21 mouse cellular contexts compared by ENCODE assay signal in genomic region chr5:51471614-51472013, GRCm38 (mm10).
A peak's percentile ranks its signal among the peaks of the same experiment; 100 is the strongest.
DNase-seq lines count a peak whose midpoint lies in the region; ATAC-seq and TF ChIP-seq lines count a peak whose summit lies in the region.
"Had no signal": no experiment of that assay in that cellular context is flagged by ENCODE, and none has a peak within 500 bp of the region (broad histone marks: within the 10 kb centered on the region; RNA-seq: fewer than 3 reads in every experiment).

No protein-coding gene starts in this region.

- WGBS in limb, embryonic 13.5 days, result 78% methylated on average over 4 of the region's 4 CpGs
- WGBS in limb, embryonic 10.5 days, result 93% methylated on average over 4 of the region's 4 CpGs
- WGBS in neural tube, embryonic 12.5 days, result 35% methylated on average over 4 of the region's 4 CpGs
- WGBS in neural tube, embryonic 15.5 days, result 29% methylated on average over 4 of the region's 4 CpGs
- WGBS in limb, embryonic 14.5 days, result 77% methylated on average over 4 of the region's 4 CpGs

- 0 out of 2 replicates have a peak, but pooled peaks cover 2% of the 10 kb centered on the region for H3K27me3 ChIP-seq in limb, embryonic 13.5 days
- no peaks in the 10 kb centered on the region for H3K27me3 ChIP-seq in limb, embryonic 10.5 days (ENCODE audit: low read depth, poor library complexity, severe bottlenecking)
- H3K27me3 ChIP-seq in neural tube, embryonic 12.5 days (replicated peaks), result no peaks in the 10 kb centered on the region
- no peaks in the 10 kb centered on the region for H3K27me3 ChIP-seq in neural tube, embryonic 15.5 days (replicated peaks)
- no peaks in the 10 kb centered on the region for H3K27me3 ChIP-seq in limb, embryonic 14.5 days (ENCODE audit: control insufficient read depth, insufficient read depth, low read length)
- H3K27me3 ChIP-seq: kidney, embryonic 15.5 days; stomach, embryonic 15.5 days had no signal

- no peak for DNase-seq in limb, embryonic 10.5 days (ENCODE audit: low spot score)
- DNase-seq in limb, embryonic 14.5 days (ENCODE audit: low spot score), result peak; percentile 31
- DNase-seq in frontal cortex, postnatal 25 days (ENCODE audit: low spot score in 2 of 2), result no peak
- DNase-seq in layer of hippocampus, postnatal 25 days (ENCODE audit: extremely low spot score in 1 of 2, low spot score in 1 of 2), result no peak
- DNase-seq: adrenal gland, adult 2 months; cerebellum, adult 11-12 months; cerebellum, postnatal 10 days; forebrain, postnatal 0 days; gastrocnemius, postnatal 36 days; heart, adult 2 months; kidney, adult 11 months; kidney, postnatal 4 days; thymus, postnatal 25 days had no signal

- no peak overlapping the region for H3K4me3 ChIP-seq in limb, embryonic 13.5 days
- H3K4me3 ChIP-seq in limb, embryonic 10.5 days, result no peak overlapping the region
- no peak overlapping the region for H3K4me3 ChIP-seq in neural tube, embryonic 12.5 days
- no peak overlapping the region for H3K4me3 ChIP-seq in neural tube, embryonic 15.5 days (replicated peaks)
- H3K4me3 ChIP-seq in limb, embryonic 14.5 days (replicated peaks; ENCODE audit: low read length), result no peak overlapping the region
- H3K4me3 ChIP-seq: forebrain, embryonic 10.5 days; heart, adult 2 months; kidney, embryonic 15.5 days; left cerebral cortex, adult 2 months; stomach, embryonic 15.5 days had no signal

- H3K27ac ChIP-seq in limb, embryonic 13.5 days, result no peak overlapping the region
- no peak overlapping the region for H3K27ac ChIP-seq in limb, embryonic 10.5 days
- no peak overlapping the region for H3K27ac ChIP-seq in neural tube, embryonic 12.5 days
- H3K27ac ChIP-seq in neural tube, embryonic 15.5 days (replicated peaks), result no peak overlapping the region
- H3K27ac ChIP-seq in limb, embryonic 14.5 days (replicated peaks; ENCODE audit: low read depth, low read length), result no peak overlapping the region
- H3K27ac ChIP-seq: forebrain, embryonic 10.5 days; heart, adult 2 months; kidney, embryonic 15.5 days; left cerebral cortex, adult 2 months; macrophage; stomach, embryonic 15.5 days had no signal

- H3K4me2 ChIP-seq in limb, embryonic 13.5 days (replicated peaks), result no peak overlapping the region
- H3K4me2 ChIP-seq in neural tube, embryonic 12.5 days (replicated peaks), result no peak overlapping the region
- no peak overlapping the region for H3K4me2 ChIP-seq in neural tube, embryonic 15.5 days
- H3K4me2 ChIP-seq in limb, embryonic 14.5 days (replicated peaks; ENCODE audit: low read depth, low read length, severe bottlenecking), result no peak overlapping the region
- H3K4me2 ChIP-seq: kidney, embryonic 15.5 days; stomach, embryonic 15.5 days had no signal

- peak; percentile 48; the same call in 1 of the 2 replicates for ATAC-seq in limb, embryonic 13.5 days (ENCODE audit: low FRiP score, low read depth)
- ATAC-seq in neural tube, embryonic 12.5 days (ENCODE audit: low FRiP score, low read depth), result peak; percentile 76
- ATAC-seq in neural tube, embryonic 15.5 days (ENCODE audit: low FRiP score), result no peak
- peak; percentile 55; the same call in 1 of the 2 replicates for ATAC-seq in limb, embryonic 14.5 days (ENCODE audit: low FRiP score, low read depth)
- ATAC-seq: forebrain, postnatal 0 days had no signal

- peaks cover 4% of the 10 kb centered on the region; the same call in 1 of the 2 replicates for H3K36me3 ChIP-seq in limb, embryonic 13.5 days
- peaks cover 5% of the 10 kb centered on the region for H3K36me3 ChIP-seq in limb, embryonic 10.5 days
- no peaks in the 10 kb centered on the region; the same call in 1 of the 2 replicates for H3K36me3 ChIP-seq in neural tube, embryonic 12.5 days
- H3K36me3 ChIP-seq in neural tube, embryonic 15.5 days, result peaks cover 11% of the 10 kb centered on the region; the same call in 1 of the 2 replicates
- no peaks in the 10 kb centered on the region for H3K36me3 ChIP-seq in limb, embryonic 14.5 days (ENCODE audit: control insufficient read depth, insufficient read depth, low read length)
- H3K36me3 ChIP-seq: stomach, embryonic 15.5 days had no signal

- no peaks in the 10 kb centered on the region for H3K4me1 ChIP-seq in limb, embryonic 13.5 days
- no peaks in the 10 kb centered on the region for H3K4me1 ChIP-seq in limb, embryonic 10.5 days
- peaks cover 2% of the 10 kb centered on the region; the same call in 1 of the 2 replicates for H3K4me1 ChIP-seq in neural tube, embryonic 12.5 days
- no peaks in the 10 kb centered on the region for H3K4me1 ChIP-seq in neural tube, embryonic 15.5 days
- H3K4me1 ChIP-seq in limb, embryonic 14.5 days (ENCODE audit: control insufficient read depth, insufficient read depth, low read length), result no peaks in the 10 kb centered on the region
- H3K4me1 ChIP-seq: forebrain, embryonic 10.5 days; kidney, embryonic 15.5 days; stomach, embryonic 15.5 days had no signal

- peaks cover 12% of the 10 kb centered on the region for H3K9me3 ChIP-seq in limb, embryonic 13.5 days
- H3K9me3 ChIP-seq in limb, embryonic 10.5 days (replicated peaks), result no peaks in the 10 kb centered on the region
- H3K9me3 ChIP-seq in neural tube, embryonic 12.5 days, result no peaks in the 10 kb centered on the region
- no peaks in the 10 kb centered on the region for H3K9me3 ChIP-seq in neural tube, embryonic 15.5 days (replicated peaks)
- H3K9me3 ChIP-seq in limb, embryonic 14.5 days (ENCODE audit: control insufficient read depth, low read length), result no peaks in the 10 kb centered on the region
- H3K9me3 ChIP-seq: kidney, embryonic 15.5 days; stomach, embryonic 15.5 days had no signal

- no peak overlapping the region for H3K9ac ChIP-seq in limb, embryonic 13.5 days
- no peak overlapping the region for H3K9ac ChIP-seq in neural tube, embryonic 12.5 days
- no peak overlapping the region for H3K9ac ChIP-seq in neural tube, embryonic 15.5 days (replicated peaks)
- H3K9ac ChIP-seq in limb, embryonic 14.5 days (ENCODE audit: low read depth, low read length, severe bottlenecking), result no peak overlapping the region
- H3K9ac ChIP-seq: forebrain, postnatal 0 days; kidney, embryonic 15.5 days; stomach, embryonic 15.5 days had no signal

- TF ChIP-seq POLR2A in limb, embryonic 14.5 days (IDR thresholded peaks at IDR 0.05; ENCODE audit: borderline replicate concordance, extremely low read depth, insufficient read depth, insufficient read length), result no peak
